Mouse (Mus musculus) testis, postnatal 10 days (tissue): ENCODE results near the gene a.
"Not testable (repeated sequence)": the region's sequence is repeated elsewhere in the genome, so short reads cannot be mapped to it uniquely, and the experiment has no call there.

Experiments
- DNase-seq: peaks from one replicate; pipeline ENCODE4 v3.0.0; 2021; ENCODE audit warnings: low spot score

a gene

GRCm38 (mm10) chr2:155053512-155053911 lies 262.3 kb downstream of the a start:
- not testable (repeated sequence) for DNase-seq

- no peak for DNase-seq
Observed at GRCm38 (mm10) chr2:155054672-155055071, 263.5 kb downstream of the a start.

- DNase-seq: no peak
Observed at GRCm38 (mm10) chr2:155056076-155056578, 264.9 kb downstream of the a start.

- no peak for DNase-seq
Observed at GRCm38 (mm10) chr2:155057361-155057760, 266.2 kb downstream of the a start.

GRCm38 (mm10) chr2:155071027-155071426 lies 279.8 kb downstream of the a start:
- no peak for DNase-seq

GRCm38 (mm10) chr2:155072353-155073145 lies 281.3 kb downstream of the a start:
- DNase-seq: no peak

- no peak for DNase-seq
Observed at GRCm38 (mm10) chr2:155073347-155073746, 282.1 kb downstream of the a start.

- peak; percentile 90 for DNase-seq
Observed at GRCm38 (mm10) chr2:155073978-155074765, 283.0 kb downstream of the a start, which contains the start of gene Ahcy. Gene Ahcy, minus strand, starts transcription at chr2:155074497.

- no peak for DNase-seq
Observed at GRCm38 (mm10) chr2:155074766-155075330, 283.6 kb downstream of the a start.

GRCm38 (mm10) chr2:155075649-155076048 lies 284.4 kb downstream of the a start:
- no peak for DNase-seq

- DNase-seq: no peak
Observed at GRCm38 (mm10) chr2:155079500-155080178, 288.4 kb downstream of the a start.

- no peak for DNase-seq
Observed at GRCm38 (mm10) chr2:155080179-155080530, 289.0 kb downstream of the a start.

GRCm38 (mm10) chr2:155081056-155081455 lies 289.9 kb downstream of the a start:
- DNase-seq: no peak

GRCm38 (mm10) chr2:155082121-155082803 lies 291.1 kb downstream of the a start:
- DNase-seq: peak; percentile 83

GRCm38 (mm10) chr2:155084546-155084945 lies 293.3 kb downstream of the a start:
- no peak for DNase-seq

GRCm38 (mm10) chr2:155086328-155086727 lies 295.1 kb downstream of the a start:
- no peak for DNase-seq

GRCm38 (mm10) chr2:155088264-155088663 lies 297.1 kb downstream of the a start:
- no peak for DNase-seq

- peak; percentile 45 for DNase-seq
Observed at GRCm38 (mm10) chr2:155090909-155091742, 299.9 kb downstream of the a start.

- DNase-seq: no peak
Observed at GRCm38 (mm10) chr2:155091743-155092075, 300.5 kb downstream of the a start.

- DNase-seq: no peak
Observed at GRCm38 (mm10) chr2:155093418-155093817, 302.2 kb downstream of the a start.
